ENCODE assay signal across 25 mouse cellular contexts in the genomic region with DNA sequence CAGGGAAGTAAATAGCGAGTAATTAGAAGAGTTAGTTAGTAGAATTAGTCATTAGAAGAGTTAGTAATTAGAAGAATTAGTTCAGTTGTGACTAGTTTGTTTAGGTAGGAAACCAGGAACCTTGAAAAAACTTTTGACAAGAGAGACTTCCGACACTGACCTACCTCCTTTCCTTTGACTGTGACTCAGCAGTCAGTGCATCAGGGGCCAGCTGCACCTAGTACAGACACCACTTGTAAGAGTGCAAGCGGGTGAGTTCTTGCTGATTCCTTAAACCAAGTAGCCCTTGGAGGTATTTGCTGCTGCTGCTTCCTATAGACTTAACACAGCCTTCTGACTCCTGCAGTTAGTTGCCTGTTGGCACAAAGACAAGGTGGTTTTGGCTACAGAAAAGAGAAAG. TPM values are rescaled to one million over a fixed set of nuclear protein-coding genes. Genes with fewer than 3 reads are reported as not detected.
DNase-seq lines count a peak whose midpoint lies in the region; ATAC-seq and TF ChIP-seq lines count a peak whose summit lies in the region.
"Had no signal": no experiment of that assay in that cellular context is flagged by ENCODE, and none has a peak within 500 bp of the region (broad histone marks: within the 10 kb centered on the region; RNA-seq: fewer than 3 reads in every experiment).

No protein-coding gene starts in this region.

- TF ChIP-seq EP300 in liver, postnatal 0 days (IDR thresholded peaks at IDR 0.05; ENCODE audit: low read depth), result no peak

- H3K36me3 ChIP-seq in heart, embryonic 12.5 days, result peaks cover 64% of the 10 kb centered on the region
- peaks cover 42% of the 10 kb centered on the region for H3K36me3 ChIP-seq in liver, adult 2 months (ENCODE audit: control insufficient read depth, insufficient read depth, low read length)
- H3K36me3 ChIP-seq in liver, postnatal 0 days (replicated peaks; ENCODE audit: insufficient read depth, low read length), result peaks cover 73% of the 10 kb centered on the region

- H3K9ac ChIP-seq in heart, embryonic 12.5 days, result no peak overlapping the region
- H3K9ac ChIP-seq in liver, adult 2 months (ENCODE audit: low read depth, low read length), result peak overlapping the region; percentile 21; the same call in 1 of the 2 replicates
- H3K9ac ChIP-seq in liver, postnatal 0 days (replicated peaks), result no peak overlapping the region
- H3K9ac ChIP-seq: embryonic facial prominence, embryonic 12.5 days; forebrain, embryonic 13.5 days; forebrain, embryonic 15.5 days had no signal

- H3K4me1 ChIP-seq in heart, embryonic 12.5 days (replicated peaks), result peaks cover 17% of the 10 kb centered on the region
- H3K4me1 ChIP-seq in liver, adult 2 months (ENCODE audit: control insufficient read depth, insufficient read depth, low read length), result peaks cover 36% of the 10 kb centered on the region
- H3K4me1 ChIP-seq in liver, postnatal 0 days (ENCODE audit: insufficient read depth), result peaks cover 10% of the 10 kb centered on the region; the same call in 1 of the 2 replicates
- H3K4me1 ChIP-seq: embryonic facial prominence, embryonic 10.5 days; embryonic facial prominence, embryonic 12.5 days; forebrain, embryonic 15.5 days had no signal

- H3K79me2 ChIP-seq in liver, adult 2 months (ENCODE audit: control insufficient read depth, insufficient read depth, low read length), result peaks cover 19% of the 10 kb centered on the region; the same call in 1 of the 2 replicates

- 75% methylated on average over 3 of the region's 3 CpGs for WGBS in heart, embryonic 12.5 days
- 55% methylated on average over 3 of the region's 3 CpGs for WGBS in liver, adult 2 months
- WGBS in liver, postnatal 0 days (ENCODE audit: insufficient replicate concordance), result 70% methylated on average over 3 of the region's 3 CpGs

- peak; percentile 42 for DNase-seq in heart, adult 11 months
- DNase-seq in liver, adult 2 months (ENCODE audit: extremely low read depth, low read depth, low spot score), result peak; percentile 57
- no peak for DNase-seq in liver, postnatal 0 days
- peak; percentile 33 for DNase-seq in R1 (ENCODE audit: low read depth, low spot score)
- no peak for DNase-seq in adrenal gland, postnatal 36 days
- no peak for DNase-seq in lung, postnatal 14 days
- DNase-seq: adrenal gland, adult 2 months; adrenal gland, postnatal 10 days; B cell, adult 2 months; cerebellum, adult 11 months; cerebellum, adult 18-20 months; cerebellum, adult 8-10 months; cerebellum, adult 9-11 months; cerebellum, postnatal 14 days; cerebellum, postnatal 36 days had no signal

- no peaks in the 10 kb centered on the region for H3K9me3 ChIP-seq in heart, embryonic 12.5 days (replicated peaks)
- no peaks in the 10 kb centered on the region for H3K9me3 ChIP-seq in liver, postnatal 0 days (ENCODE audit: low read length)
- H3K9me3 ChIP-seq: embryonic facial prominence, embryonic 10.5 days; embryonic facial prominence, embryonic 12.5 days; forebrain, embryonic 13.5 days; forebrain, embryonic 15.5 days; G1E had no signal

- ATAC-seq in heart, embryonic 12.5 days (ENCODE audit: insufficient number of reproducible peaks, low FRiP score), result no peak
- no peak for ATAC-seq in liver, postnatal 0 days
- peak; percentile 64 to 78 for ATAC-seq in hematopoietic stem cell, adult 5-6 weeks (replicated peaks in 1 of 2; ENCODE audit: insufficient read depth in 1 of 2, low FRiP score in 2 of 2, low TSS enrichment in 1 of 2, low read depth in 1 of 2, poor library complexity in 2 of 2, severe bottlenecking in 2 of 2)
- ATAC-seq: CD4-positive, CD25-positive, alpha-beta regulatory T cell, adult 4 months; forebrain, embryonic 13.5 days; forebrain, embryonic 15.5 days; Patski had no signal

- H3K4me2 ChIP-seq in heart, embryonic 12.5 days, result no peak overlapping the region
- no peak overlapping the region for H3K4me2 ChIP-seq in liver, postnatal 0 days (ENCODE audit: low read depth, low read length)
- H3K4me2 ChIP-seq: embryonic facial prominence, embryonic 12.5 days; forebrain, embryonic 13.5 days; forebrain, embryonic 15.5 days had no signal

- H3K27ac ChIP-seq in heart, embryonic 12.5 days (ENCODE audit: poor library complexity, severe bottlenecking), result no peak overlapping the region
- H3K27ac ChIP-seq in liver, adult 2 months (replicated peaks; ENCODE audit: insufficient read depth, low read depth, low read length), result peak overlapping the region; percentile 63
- H3K27ac ChIP-seq in liver, postnatal 0 days (ENCODE audit: low read depth), result no peak overlapping the region
- H3K27ac ChIP-seq: embryonic facial prominence, embryonic 10.5 days; embryonic facial prominence, embryonic 12.5 days; forebrain, embryonic 13.5 days; forebrain, embryonic 15.5 days had no signal

- TF ChIP-seq POLR2A in liver, adult 2 months (IDR thresholded peaks at IDR 0.05; ENCODE audit: extremely low read depth, insufficient read depth, low read length), result no peak

- no peaks in the 10 kb centered on the region for H3K27me3 ChIP-seq in heart, embryonic 12.5 days (replicated peaks)
- H3K27me3 ChIP-seq in liver, adult 2 months (ENCODE audit: control insufficient read depth, insufficient read depth, low read length), result no peaks in the 10 kb centered on the region
- no peaks in the 10 kb centered on the region for H3K27me3 ChIP-seq in liver, postnatal 0 days (ENCODE audit: insufficient read depth, low read length)
- H3K27me3 ChIP-seq: CH12.LX; embryonic facial prominence, embryonic 12.5 days; forebrain, embryonic 13.5 days; forebrain, embryonic 15.5 days; Patski had no signal

- H3K4me3 ChIP-seq in heart, embryonic 12.5 days, result no peak overlapping the region
- no peak overlapping the region for H3K4me3 ChIP-seq in liver, adult 2 months (ENCODE audit: insufficient read depth, low read depth, low read length)
- H3K4me3 ChIP-seq in liver, postnatal 0 days (ENCODE audit: low read depth, low read length), result no peak overlapping the region
- H3K4me3 ChIP-seq: embryonic facial prominence, embryonic 10.5 days; embryonic facial prominence, embryonic 12.5 days; forebrain, embryonic 13.5 days; forebrain, embryonic 15.5 days had no signal

- no peak for TF ChIP-seq CTCF in liver, adult 2 months (IDR thresholded peaks at IDR 0.05; ENCODE audit: low read depth, low read length)
- no peak for TF ChIP-seq CTCF in liver, postnatal 0 days (IDR thresholded peaks at IDR 0.05; ENCODE audit: low read depth)

RNA-seq across cellular contexts. Expression of gene Srsf4, which starts 17.3 kb away (rescaled TPM):
- 86.1 and 87.1 TPM in 2 replicates for polyA plus RNA-seq in heart, embryonic 12.5 days (2016; fragmentation: Nextera tagmentation; extraction: Ambion mirVana)
- 14.8 and 15.9 TPM in 2 replicates for total RNA-seq in liver, adult 2 months (2014; rRNA removed)
- 17.2 and 19.0 TPM in 2 replicates for polyA plus RNA-seq in liver, adult 2 months (2012; rRNA removed)
- 35.0 and 37.5 TPM in 2 replicates for polyA plus RNA-seq in liver, postnatal 0 days (2015; fragmentation: Nextera tagmentation; extraction: Ambion mirVana)
- total RNA-seq in hematopoietic stem cell, adult 5-6 weeks (2017), result 66.5 and 97.5 TPM in 2 replicates
- total RNA-seq in adrenal gland, postnatal 36 days (2021), result 10 to 100 TPM; 59.3 to 63.3 TPM

RNA-seq across cellular contexts. Expression of gene Tmem200b, which starts 30.9 kb away (rescaled TPM):
- 6.9 and 8.2 TPM in 2 replicates for polyA plus RNA-seq in heart, embryonic 12.5 days (2016; fragmentation: Nextera tagmentation; extraction: Ambion mirVana)
- 1.7 and 2.4 TPM in 2 replicates for total RNA-seq in liver, adult 2 months (2014; rRNA removed)
- 5.7 and 9.0 TPM in 2 replicates for polyA plus RNA-seq in liver, adult 2 months (2012; rRNA removed)
- 0.18 and 0.31 TPM in 2 replicates for polyA plus RNA-seq in liver, postnatal 0 days (2015; fragmentation: Nextera tagmentation; extraction: Ambion mirVana)
- total RNA-seq in hematopoietic stem cell, adult 5-6 weeks (2017), result 0.79 TPM in 1 of 2 replicates, not detected in the other
- total RNA-seq in adrenal gland, postnatal 36 days (2021), result 1 to 10 TPM; 8.8 to 9.7 TPM
- total RNA-seq: CH12.LX had no signal
- polyA plus RNA-seq: CD4-positive, CD25-positive, alpha-beta regulatory T cell, adult 4 months; forebrain, embryonic 13.5 days; G1E; Patski had no signal

RNA-seq across cellular contexts. Expression of gene Mecr, which starts 47.4 kb away (rescaled TPM):
- polyA plus RNA-seq in heart, embryonic 12.5 days (2016; fragmentation: Nextera tagmentation; extraction: Ambion mirVana), result 33.9 and 35.7 TPM in 2 replicates
- total RNA-seq in liver, adult 2 months (2014; rRNA removed), result 34.8 and 40.5 TPM in 2 replicates
- polyA plus RNA-seq in liver, adult 2 months (2012; rRNA removed), result 35.7 and 39.4 TPM in 2 replicates
- 27.6 and 30.0 TPM in 2 replicates for polyA plus RNA-seq in liver, postnatal 0 days (2015; fragmentation: Nextera tagmentation; extraction: Ambion mirVana)
- total RNA-seq in hematopoietic stem cell, adult 5-6 weeks (2017), result 22.0 and 25.9 TPM in 2 replicates
- 10 to 100 TPM; 83.5 to 85.4 TPM for total RNA-seq in adrenal gland, postnatal 36 days (2021)

RNA-seq across cellular contexts. Expression of gene Ptpru, which starts 52.6 kb away (rescaled TPM):
- 1.8 and 2.5 TPM in 2 replicates for polyA plus RNA-seq in heart, embryonic 12.5 days (2016; fragmentation: Nextera tagmentation; extraction: Ambion mirVana)
- 0.09 and 0.40 TPM in 2 replicates for total RNA-seq in liver, adult 2 months (2014; rRNA removed)
- 0.27 and 0.40 TPM in 2 replicates for polyA plus RNA-seq in liver, adult 2 months (2012; rRNA removed)
- polyA plus RNA-seq in liver, postnatal 0 days (2015; fragmentation: Nextera tagmentation; extraction: Ambion mirVana), result 2.6 and 2.7 TPM in 2 replicates
- total RNA-seq in hematopoietic stem cell, adult 5-6 weeks (2017), result 0.40 and 0.44 TPM in 2 replicates
- 10 to 100 TPM; 34.2 to 75.7 TPM for total RNA-seq in adrenal gland, postnatal 36 days (2021)
- polyA plus RNA-seq: CD4-positive, CD25-positive, alpha-beta regulatory T cell, adult 4 months had no signal

Comparison
In these comparisons a context has a peak if more than half of its experiments do, and no peak if none do; other contexts are left out.
1. DNase-seq: peak in heart, adult 11 months (single experiment), liver, adult 2 months (single experiment) and R1 (single experiment); none in liver, postnatal 0 days (single experiment), adrenal gland, postnatal 36 days (0 of 2) and lung, postnatal 14 days (single experiment).
2. ATAC-seq: peak in hematopoietic stem cell, adult 5-6 weeks (2 of 2); none in heart, embryonic 12.5 days (single experiment) and liver, postnatal 0 days (single experiment).